7 mouse cellular contexts compared by ENCODE assay signal in genomic region chr2:20899301-20899700, GRCm38 (mm10).
A peak's percentile ranks its signal among the peaks of the same experiment; 100 is the strongest.
DNase-seq lines count a peak whose midpoint lies in the region; ATAC-seq and TF ChIP-seq lines count a peak whose summit lies in the region.

No protein-coding gene starts in this region.

- no peak overlapping the region for H3K9ac ChIP-seq in lung, embryonic 14.5 days
- H3K9ac ChIP-seq in liver, embryonic 16.5 days (ENCODE audit: low read depth, low read length): no peak overlapping the region

- no peaks in the 10 kb centered on the region for H3K9me3 ChIP-seq in lung, embryonic 14.5 days (ENCODE audit: low read depth, low read length)
- no peaks in the 10 kb centered on the region for H3K9me3 ChIP-seq in liver, embryonic 16.5 days (replicated peaks; ENCODE audit: control insufficient read depth, low read length)

- H3K4me2 ChIP-seq in lung, embryonic 14.5 days: peak overlapping the region; percentile 18; the same call in 1 of the 2 replicates
- no peak overlapping the region for H3K4me2 ChIP-seq in liver, embryonic 16.5 days (ENCODE audit: low read depth, low read length)

- H3K27ac ChIP-seq in lung, embryonic 14.5 days (ENCODE audit: low read depth): no peak overlapping the region
- H3K27ac ChIP-seq in liver, embryonic 16.5 days (ENCODE audit: low read length): no peak overlapping the region

- no peaks in the 10 kb centered on the region for H3K36me3 ChIP-seq in lung, embryonic 14.5 days (ENCODE audit: insufficient read depth)
- no peaks in the 10 kb centered on the region; the same call in 1 of the 2 replicates for H3K36me3 ChIP-seq in liver, embryonic 16.5 days (ENCODE audit: control insufficient read depth, insufficient read depth)

- no peak overlapping the region for H3K4me3 ChIP-seq in lung, embryonic 14.5 days (ENCODE audit: low read depth, low read length)
- H3K4me3 ChIP-seq in lung, adult 2 months (replicated peaks; ENCODE audit: extremely low read depth, low read depth, low read length): no peak overlapping the region
- no peak overlapping the region for H3K4me3 ChIP-seq in liver, embryonic 16.5 days (ENCODE audit: low read depth, low read length)

- 62% methylated on average over 9 of the region's 9 CpGs for WGBS in lung, embryonic 14.5 days
- WGBS in lung, adult 2 months: 25% methylated on average over 9 of the region's 9 CpGs
- 24% methylated on average over 9 of the region's 9 CpGs for WGBS in liver, embryonic 16.5 days (ENCODE audit: insufficient replicate concordance)

- no peak for TF ChIP-seq CTCF in lung, embryonic 14.5 days (IDR thresholded peaks at IDR 0.05; ENCODE audit: low read depth)
- no peak for TF ChIP-seq CTCF in lung, adult 2 months (IDR thresholded peaks at IDR 0.05; ENCODE audit: insufficient read depth, low read length)

- no peak for TF ChIP-seq POLR2A in lung, adult 2 months (IDR thresholded peaks at IDR 0.05; ENCODE audit: borderline replicate concordance, extremely low read depth, low read depth, low read length)

- ATAC-seq in lung, embryonic 14.5 days (ENCODE audit: insufficient read depth): peak; percentile 46; the same call in 1 of the 2 replicates
- ATAC-seq in common myeloid progenitor, adult 5-6 weeks (replicated peaks; ENCODE audit: low read depth, poor library complexity, severe bottlenecking): peak; percentile 93
- ATAC-seq in liver, embryonic 16.5 days (ENCODE audit: low read depth): peak; percentile 56; the same call in 1 of the 2 replicates

- peak; percentile 29 for DNase-seq in lung, embryonic 14.5 days
- no peak for DNase-seq in lung, adult 2 months
- peak; percentile 21 for DNase-seq in thymus, postnatal 25 days
- DNase-seq in ovary, postnatal 36 days (ENCODE audit: low spot score): no peak
- DNase-seq in testis, postnatal 10 days (ENCODE audit: low spot score): no peak

- H3K27me3 ChIP-seq in lung, embryonic 14.5 days (ENCODE audit: insufficient read depth, low read length): no peaks in the 10 kb centered on the region
- no peaks in the 10 kb centered on the region for H3K27me3 ChIP-seq in liver, embryonic 16.5 days (ENCODE audit: control insufficient read depth, insufficient read depth, low read depth, low read length)

- H3K4me1 ChIP-seq in lung, embryonic 14.5 days (ENCODE audit: insufficient read depth): no peaks in the 10 kb centered on the region
- H3K4me1 ChIP-seq in lung, adult 2 months (ENCODE audit: control insufficient read depth, insufficient read depth, low read length): peaks cover 2% of the 10 kb centered on the region; the same call in 1 of the 2 replicates
- H3K4me1 ChIP-seq in liver, embryonic 16.5 days (ENCODE audit: control insufficient read depth, low read depth, low read length): peaks cover under 1% of the 10 kb centered on the region; the same call in 1 of the 2 replicates

Comparison
In these comparisons a context has a peak if more than half of its experiments do, and no peak if none do; other contexts are left out.
1. DNase-seq: peak in lung, embryonic 14.5 days (single experiment) and thymus, postnatal 25 days (single experiment); none in lung, adult 2 months (single experiment), ovary, postnatal 36 days (single experiment) and testis, postnatal 10 days (single experiment).
2. Peak in every context shown above with its lines, with median percentiles within 50 percentile points of each other: ATAC-seq.